Mouse (Mus musculus): ENCODE measurements around the gene Rin1. TPM values are rescaled to one million over a fixed set of nuclear protein-coding genes. Genes with fewer than 3 reads are reported as not detected.
"Not testable (repeated sequence)": the region's sequence is repeated elsewhere in the genome, so short reads cannot be mapped to it uniquely, and the experiment has no call there.

Rin1 gene
- total RNA-seq, 2 experiments from 2014 or later, result 1.6 to 3.4 TPM

- intact Hi-C loops (cut with DNase I), result no loop called here
- DNase-seq (ENCODE audit: low spot score), result no peak
These were observed 35.0 kb downstream of the Rin1 start, which contains the start of gene Tmem151a for GRCm38 (mm10) chr19:5085145-5085863. TSS of gene Tmem151a (minus strand) at chr19:5085531.

- DNase-seq (ENCODE audit: low spot score); intact Hi-C loops (cut with DNase I): not testable (repeated sequence)
These were observed 36.3 kb downstream of the Rin1 start for GRCm38 (mm10) chr19:5086533-5086932.

- peak; percentile 94 for DNase-seq (ENCODE audit: low spot score)
- intact Hi-C loops (cut with DNase I), result loop anchor here (2.0 kb wide), 1 partner anchor 19 kb away; the partner anchor contains the start of gene Rab1b
These were observed 37.8 kb downstream of the Rin1 start, which contains the start of gene Yif1a for GRCm38 (mm10) chr19:5087884-5088728. TSS of gene Yif1a (plus strand) at chr19:5088538.

- DNase-seq (ENCODE audit: low spot score), result no peak
- intact Hi-C loops (cut with DNase I), result loop anchor here (2.0 kb wide), 1 partner anchor 17 kb away; the partner anchor contains the start of gene Rab1b
These were observed 39.0 kb downstream of the Rin1 start for GRCm38 (mm10) chr19:5089324-5089723.

GRCm38 (mm10) chr19:5092083-5092482 is 41.8 kb downstream of the Rin1 start:
- intact Hi-C loops (cut with DNase I), result no loop called here
- no peak for DNase-seq (ENCODE audit: low spot score)

- intact Hi-C loops (cut with DNase I), result loop anchor here (2.0 kb wide), 1 partner anchor 45 kb away; no protein-coding TSS in a partner anchor
- no peak for DNase-seq (ENCODE audit: low spot score)
These were observed 43.4 kb downstream of the Rin1 start for GRCm38 (mm10) chr19:5093481-5094242.

- intact Hi-C loops (cut with DNase I), result loop anchor here (2.0 kb wide), 1 partner anchor 45 kb away; no protein-coding TSS in a partner anchor
- DNase-seq (ENCODE audit: low spot score), result peak; percentile 70
These were observed 44.0 kb downstream of the Rin1 start for GRCm38 (mm10) chr19:5094243-5094632.

- intact Hi-C loops (cut with DNase I), result loop anchor here (2.0 kb wide), 1 partner anchor 44 kb away; no protein-coding TSS in a partner anchor
- no peak for DNase-seq (ENCODE audit: low spot score)
These were observed 44.6 kb downstream of the Rin1 start for GRCm38 (mm10) chr19:5094746-5095417.

- DNase-seq (ENCODE audit: low spot score), result no peak
- intact Hi-C loops (cut with DNase I), result loop anchor here (2.0 kb wide), 1 partner anchor 43 kb away; no protein-coding TSS in a partner anchor
These were observed 45.7 kb downstream of the Rin1 start for GRCm38 (mm10) chr19:5095887-5096474.

- intact Hi-C loops (cut with DNase I), result no loop called here
- DNase-seq (ENCODE audit: low spot score), result no peak
These were observed 47.5 kb downstream of the Rin1 start for GRCm38 (mm10) chr19:5097521-5098362.

GRCm38 (mm10) chr19:5098363-5099143 is 48.3 kb downstream of the Rin1 start, which contains the start of gene Cnih2:
TSS of gene Cnih2 (minus strand) at chr19:5098521.
- intact Hi-C loops (cut with DNase I), result no loop called here
- DNase-seq (ENCODE audit: low spot score), result peak; percentile 38

- intact Hi-C loops (cut with DNase I), result loop anchor here (2.0 to 5.0 kb wide), 3 partner anchors 17 to 261 kb away; partner anchors contain the start of genes Banf1, Eif1ad, Gal3st3 and Sf3b2
- no peak for DNase-seq (ENCODE audit: low spot score)
These were observed 55.8 kb downstream of the Rin1 start for GRCm38 (mm10) chr19:5106074-5106473.

Other genes with a start within 250 kb of the Rin1 start
- 10 to 100 TPM; 12.7 to 17.2 TPM for gene Gm21992, start 238.9 kb upstream of the Rin1 start, total RNA-seq (2021)
- gene Rbm14, start 238.8 kb upstream of the Rin1 start, total RNA-seq (2021), result 10 to 100 TPM; 15.3 to 25.9 TPM
- 10 to 100 TPM; 26.2 to 26.6 TPM for gene Ccs, start 211.1 kb upstream of the Rin1 start, total RNA-seq (2021)
- gene Ccdc87, start 211.1 kb upstream of the Rin1 start, total RNA-seq (2021), result not detected
- 10 to 100 TPM; 77.9 to 82.6 TPM for gene Ctsf, start 195.4 kb upstream of the Rin1 start, total RNA-seq (2021)
- gene Actn3, start 172.6 kb upstream of the Rin1 start, total RNA-seq (2021), result under 1 TPM; 0.42 to 0.53 TPM
- 1 to 10 TPM; 2.6 to 4.0 TPM for gene Zdhhc24, start 171.8 kb upstream of the Rin1 start, total RNA-seq (2021)
- 1 to 10 TPM; 4.0 to 4.1 TPM for gene Bbs1, start 143.9 kb upstream of the Rin1 start, total RNA-seq (2021)
- 10 to 100 TPM; 17.5 to 19.6 TPM for gene Dpp3, start 122.2 kb upstream of the Rin1 start, total RNA-seq (2021)
- 1 to 10 TPM; 1.0 to 1.3 TPM for gene Peli3, start 107.4 kb upstream of the Rin1 start, total RNA-seq (2021)
- gene Mrpl11, start 88.3 kb upstream of the Rin1 start, total RNA-seq (2021), result 10 to 100 TPM; 70.9 to 73.2 TPM
- under 1 TPM in 1 of 2 experiments, not detected in 1; 0.06 TPM for gene Npas4, start 60.2 kb upstream of the Rin1 start, total RNA-seq (2021)
- 10 to 100 TPM; 12.2 to 13.3 TPM for gene Slc29a2, start 26.6 kb upstream of the Rin1 start, total RNA-seq (2021)
- gene B4gat1, start 11.7 kb upstream of the Rin1 start, total RNA-seq (2021), result 10 to 100 TPM; 47.0 to 47.3 TPM
- gene AC124502.3, start 11.6 kb upstream of the Rin1 start, total RNA-seq (2021), result 1 to 10 TPM; 2.2 TPM
- 10 to 100 TPM; 11.4 to 12.3 TPM for gene Brms1, start 9.1 kb upstream of the Rin1 start, total RNA-seq (2021)
- 10 to 100 TPM; 15.3 to 16.1 TPM for gene Cd248, start 17.6 kb downstream of the Rin1 start, total RNA-seq (2021)
- 1 to 10 TPM; 4.0 to 4.8 TPM for gene Tmem151a, start 35.0 kb downstream of the Rin1 start, total RNA-seq (2021)
- 10 to 100 TPM; 91.5 to 92.6 TPM for gene Yif1a, start 38.1 kb downstream of the Rin1 start, total RNA-seq (2021)
- gene Cnih2, start 48.0 kb downstream of the Rin1 start, total RNA-seq (2021), result under 1 TPM in 1 of 2 experiments, not detected in 1; 0.18 TPM
- gene Rab1b, start 56.6 kb downstream of the Rin1 start, total RNA-seq (2021), result 100 to 1,000 TPM; 178 to 189 TPM
- 10 to 100 TPM; 47.1 to 53.0 TPM for gene Klc2, start 68.1 kb downstream of the Rin1 start, total RNA-seq (2021)
- gene Pacs1, start 222.6 kb downstream of the Rin1 start, total RNA-seq (2021), result 10 to 100 TPM; 21.1 TPM
- 100 to 1,000 TPM; 110 to 115 TPM for gene Sf3b2, start 245.0 kb downstream of the Rin1 start, total RNA-seq (2021)
- 10 to 100 TPM; 24.5 to 25.7 TPM for gene Gal3st3, start 247.8 kb downstream of the Rin1 start, total RNA-seq (2021)